Mouse (Mus musculus): Measurements from ENCODE around the gene Upb1. TPM values are rescaled to one million over a fixed set of nuclear protein-coding genes. Genes with fewer than 3 reads are reported as not detected.

Upb1 gene
- total RNA-seq, 2 experiments from 2014 or later: 0.29 TPM; not detected in 1

GRCm38 (mm10) chr10:75417363-75418042 lies 16.6 kb downstream of the Upb1 start:
- intact Hi-C loops (cut with DNase I; ENCODE audit: low total_unique reads): no loop called here
- DNase-seq: no peak

GRCm38 (mm10) chr10:75418747-75419146 lies 17.8 kb downstream of the Upb1 start:
- intact Hi-C loops (cut with DNase I; ENCODE audit: low total_unique reads): no loop called here
- no peak for DNase-seq

- no peak for DNase-seq
- intact Hi-C loops (cut with DNase I; ENCODE audit: low total_unique reads): no loop called here
These were observed 23.6 kb downstream of the Upb1 start for GRCm38 (mm10) chr10:75424498-75424901.

- intact Hi-C loops (cut with DNase I; ENCODE audit: low total_unique reads): no loop called here
These were observed 27.4 kb downstream of the Upb1 start for GRCm38 (mm10) chr10:75428049-75429003.

GRCm38 (mm10) chr10:75429004-75429380 lies 28.1 kb downstream of the Upb1 start:
- DNase-seq: no peak
- intact Hi-C loops (cut with DNase I; ENCODE audit: low total_unique reads): no loop called here

More at GRCm38 (mm10) chr10:75428049-75429003, 27.4 kb downstream of the Upb1 start:
- DNase-seq: no peak

GRCm38 (mm10) chr10:75429522-75430146 lies 28.7 kb downstream of the Upb1 start:
- intact Hi-C loops (cut with DNase I; ENCODE audit: low total_unique reads): loop anchor here (10.0 kb wide), 1 partner anchor 145 kb away; no protein-coding TSS in a partner anchor
- no peak for DNase-seq

GRCm38 (mm10) chr10:75430147-75430537 lies 29.2 kb downstream of the Upb1 start:
- DNase-seq: no peak
- intact Hi-C loops (cut with DNase I; ENCODE audit: low total_unique reads): loop anchor here (10.0 kb wide), 1 partner anchor 145 kb away; no protein-coding TSS in a partner anchor

GRCm38 (mm10) chr10:75430633-75431032 lies 29.7 kb downstream of the Upb1 start:
- intact Hi-C loops (cut with DNase I; ENCODE audit: low total_unique reads): loop anchor here (10.0 kb wide), 1 partner anchor 146 kb away; no protein-coding TSS in a partner anchor
- no peak for DNase-seq

- intact Hi-C loops (cut with DNase I; ENCODE audit: low total_unique reads): loop anchor here (5.0 to 10.0 kb wide), 3 partner anchors 119 to 254 kb away; partner anchors contain the start of gene Adora2a
These were observed 35.8 kb downstream of the Upb1 start for GRCm38 (mm10) chr10:75436604-75437217.

GRCm38 (mm10) chr10:75437284-75437683 lies 36.4 kb downstream of the Upb1 start:
- no peak for DNase-seq
- intact Hi-C loops (cut with DNase I; ENCODE audit: low total_unique reads): loop anchor here (5.0 to 10.0 kb wide), 3 partner anchors 120 to 255 kb away; partner anchors contain the start of gene Adora2a

More at GRCm38 (mm10) chr10:75436604-75437217, 35.8 kb downstream of the Upb1 start:
- DNase-seq: peak; percentile 67

- DNase-seq: peak; percentile 23
- intact Hi-C loops (cut with DNase I; ENCODE audit: low total_unique reads): loop anchor here (5.0 to 10.0 kb wide), 3 partner anchors 121 to 256 kb away; partner anchors contain the start of gene Adora2a
These were observed 37.4 kb downstream of the Upb1 start for GRCm38 (mm10) chr10:75438132-75438810.

GRCm38 (mm10) chr10:75439211-75439811 lies 38.4 kb downstream of the Upb1 start:
- intact Hi-C loops (cut with DNase I; ENCODE audit: low total_unique reads): loop anchor here (5.0 to 10.0 kb wide), 3 partner anchors 122 to 257 kb away; partner anchors contain the start of gene Adora2a
- peak; percentile 23 for DNase-seq

GRCm38 (mm10) chr10:75440756-75441155 lies 39.8 kb downstream of the Upb1 start:
- intact Hi-C loops (cut with DNase I; ENCODE audit: low total_unique reads): loop anchor here (5.0 kb wide), 1 partner anchor 47 kb away; no protein-coding TSS in a partner anchor
- DNase-seq: no peak

GRCm38 (mm10) chr10:75441800-75442199 lies 40.9 kb downstream of the Upb1 start:
- intact Hi-C loops (cut with DNase I; ENCODE audit: low total_unique reads): loop anchor here (5.0 kb wide), 1 partner anchor 46 kb away; no protein-coding TSS in a partner anchor

GRCm38 (mm10) chr10:75443017-75443416 lies 42.1 kb downstream of the Upb1 start:
- intact Hi-C loops (cut with DNase I; ENCODE audit: low total_unique reads): loop anchor here (5.0 kb wide), 1 partner anchor 44 kb away; no protein-coding TSS in a partner anchor
- no peak for DNase-seq

More at GRCm38 (mm10) chr10:75441800-75442199, 40.9 kb downstream of the Upb1 start:
- DNase-seq: no peak

- peak; percentile 18 for DNase-seq
- intact Hi-C loops (cut with DNase I; ENCODE audit: low total_unique reads): loop anchor here (5.0 kb wide), 1 partner anchor 43 kb away; no protein-coding TSS in a partner anchor
These were observed 43.4 kb downstream of the Upb1 start for GRCm38 (mm10) chr10:75444111-75444826.

GRCm38 (mm10) chr10:75445030-75445429 lies 44.1 kb downstream of the Upb1 start:
- no peak for DNase-seq
- intact Hi-C loops (cut with DNase I; ENCODE audit: low total_unique reads): no loop called here
